Mouse (Mus musculus) ovary, postnatal 14 days (tissue): ENCODE measurements around the gene Mapk7.

Experiments
- DNase-seq: peaks from one replicate; pipeline ENCODE4 v3.0.0; 2022; ENCODE audit warnings: low spot score

Gene Mapk7

DNA sequence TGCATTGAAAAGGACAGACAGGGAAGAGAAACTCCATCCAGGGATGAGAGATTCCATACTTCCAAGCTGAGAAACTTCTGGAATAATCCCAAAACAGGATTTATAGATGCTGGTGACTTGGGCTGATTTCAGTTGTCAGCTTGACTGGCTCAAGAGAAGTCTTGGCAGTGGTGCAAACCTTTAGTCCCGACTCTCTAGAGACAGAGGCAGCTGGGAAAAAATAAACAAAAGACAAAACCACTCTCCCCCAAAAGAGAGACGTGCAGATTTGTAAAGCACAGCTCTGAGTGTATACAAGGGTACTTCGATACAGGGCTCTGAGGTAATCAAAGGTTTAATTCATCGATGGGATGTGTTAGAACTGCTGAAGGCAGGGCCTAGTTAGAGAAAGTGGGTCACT, 28.8 kb downstream of the Mapk7 start:
- no peak for DNase-seq

DNA sequence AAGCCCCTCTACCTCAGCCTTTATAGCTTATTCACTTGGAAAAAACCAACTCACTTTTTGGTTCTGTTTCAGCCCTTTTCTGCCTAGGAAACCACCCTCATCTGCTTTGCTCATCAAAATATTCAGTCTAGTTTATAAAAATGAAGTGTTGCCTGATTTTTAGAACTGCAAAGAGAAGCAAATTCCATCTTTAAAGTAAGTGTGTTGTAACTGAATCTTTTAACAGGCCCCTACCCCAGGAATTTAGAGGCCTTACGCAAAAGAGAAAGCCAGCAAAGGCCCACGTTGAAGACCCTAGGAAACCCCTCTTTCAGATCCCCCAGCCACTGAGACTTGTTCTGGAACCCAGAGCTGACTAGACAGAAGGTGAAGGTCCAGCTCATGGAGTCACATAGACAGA, 30.1 kb downstream of the Mapk7 start:
- no peak for DNase-seq

DNA sequence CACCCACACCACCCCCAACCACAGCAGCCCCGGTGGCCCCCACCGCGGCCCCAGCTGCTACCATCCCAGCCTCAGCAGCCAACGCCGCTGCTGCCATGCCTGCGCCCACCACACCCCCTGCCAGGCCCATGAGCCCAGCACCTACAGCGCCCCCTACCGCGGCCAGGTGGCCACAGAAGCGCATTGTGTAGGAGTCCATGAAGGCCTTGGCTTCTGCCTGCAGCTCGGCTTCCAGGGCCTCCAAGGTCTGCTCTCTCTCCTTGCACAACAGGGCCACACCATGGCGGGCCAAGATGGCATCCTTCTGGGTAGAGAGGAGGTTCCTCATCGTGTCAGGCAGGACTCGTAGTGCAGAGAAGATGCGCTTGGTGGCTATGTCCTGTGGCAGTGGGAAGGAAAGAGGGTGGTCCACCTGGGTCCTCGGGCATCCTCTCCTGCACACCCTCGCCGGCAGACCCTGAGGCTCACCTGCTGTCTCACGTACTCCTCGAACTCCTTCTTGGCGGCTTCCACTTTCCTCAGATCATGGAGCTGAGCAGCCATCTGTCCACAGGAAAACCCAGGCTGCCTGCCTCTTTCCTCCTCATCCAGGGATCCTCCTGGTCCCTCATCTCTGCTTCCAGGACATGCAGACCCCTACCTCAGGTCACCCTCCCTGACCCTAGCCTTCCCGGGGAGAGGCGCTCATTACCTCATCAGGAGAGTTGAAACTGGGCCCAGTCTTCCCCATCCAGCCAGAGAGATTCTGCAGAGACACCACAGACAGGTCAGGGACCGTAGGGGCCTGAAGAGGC, 44.5 kb downstream of the Mapk7 start:
- DNase-seq: no peak

DNA sequence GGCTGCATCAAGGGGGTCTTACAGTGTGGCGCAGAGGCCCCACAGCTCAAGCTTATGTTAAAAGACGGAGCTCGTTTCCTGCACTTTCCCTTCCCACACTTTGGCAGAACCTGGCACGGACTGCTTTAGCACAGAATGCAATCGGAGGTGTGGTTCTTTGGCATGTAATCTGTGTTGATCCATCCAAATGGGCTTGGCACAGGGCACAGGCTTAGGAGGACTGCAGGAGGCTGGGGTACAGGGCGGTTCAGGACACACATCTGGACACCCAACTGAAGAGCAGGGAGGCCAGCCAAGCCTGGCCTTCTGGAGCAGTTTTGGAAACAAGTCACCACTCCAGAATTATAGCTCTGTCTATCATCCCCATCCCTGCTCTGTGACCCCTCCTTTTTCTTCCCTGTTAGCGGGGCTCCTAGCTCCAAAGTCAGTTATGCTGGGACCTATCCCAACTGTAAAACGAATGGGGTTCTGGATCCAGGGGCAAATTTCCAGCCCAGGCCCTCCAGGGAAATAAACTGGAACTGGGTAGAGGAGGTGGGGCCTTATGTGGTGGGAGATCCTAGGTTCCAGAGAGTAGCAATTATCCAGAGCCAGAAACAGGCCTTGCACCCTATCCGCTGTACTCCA, 45.5 kb downstream of the Mapk7 start:
- no peak for DNase-seq

DNA sequence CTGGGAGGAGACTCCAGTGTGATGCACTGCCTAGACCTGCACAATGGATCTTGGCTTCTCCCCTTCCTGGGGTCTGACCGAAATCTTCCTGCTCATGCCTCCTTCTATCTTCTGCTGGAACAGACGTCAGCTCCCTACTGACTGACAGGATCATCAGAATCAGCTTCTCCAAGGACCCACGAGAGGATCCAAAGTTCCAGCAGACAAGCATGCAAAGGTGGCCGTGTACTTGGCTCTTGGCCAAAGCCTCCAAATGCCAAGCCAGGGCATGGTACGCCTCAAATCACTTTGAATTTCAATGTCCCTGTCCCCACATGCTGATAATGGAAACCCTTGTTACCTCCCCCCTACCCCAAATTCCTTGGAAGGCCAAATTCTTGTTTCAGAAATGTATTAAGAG, 46.2 kb downstream of the Mapk7 start:
- no peak for DNase-seq

DNA sequence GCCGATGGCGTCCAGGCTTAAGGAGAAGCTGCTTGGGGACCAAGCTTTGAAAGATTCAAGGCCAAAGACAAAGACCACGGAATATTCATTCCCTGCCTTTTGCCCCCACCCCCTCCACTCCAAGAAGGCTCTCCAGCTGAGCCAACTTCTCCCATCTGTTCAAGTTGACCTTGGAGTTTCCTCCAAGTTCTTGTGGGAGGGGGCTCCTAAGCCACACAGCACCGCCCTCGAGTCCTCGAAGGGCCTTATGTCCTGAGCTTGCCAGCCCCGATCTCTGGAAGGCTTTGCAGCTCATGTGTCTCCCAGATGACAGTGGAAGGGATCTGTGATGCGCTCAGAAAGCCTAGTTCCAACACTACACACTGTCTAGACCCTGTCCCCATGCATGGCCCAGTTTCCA, 46.9 kb downstream of the Mapk7 start:
- no peak for DNase-seq

DNA sequence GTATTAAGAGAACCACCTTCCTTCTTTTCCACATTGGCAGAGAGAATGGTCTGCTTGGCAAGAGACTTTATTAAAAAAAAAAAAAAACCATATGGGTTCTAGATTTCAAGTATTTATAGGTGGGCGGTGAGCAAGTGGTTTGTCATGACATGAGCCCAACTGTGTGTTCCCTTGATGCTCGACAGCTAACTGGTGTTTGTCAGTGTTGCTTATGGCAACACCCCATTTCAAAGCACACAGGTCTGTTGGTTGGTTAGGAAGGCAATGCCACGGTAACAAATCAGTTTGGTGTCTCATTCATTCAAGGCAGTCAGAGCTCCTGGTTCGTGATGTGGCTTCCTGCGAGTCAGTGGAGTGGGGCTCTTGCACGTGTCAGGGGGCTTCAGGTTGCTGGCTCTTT, 50.4 kb downstream of the Mapk7 start:
- no peak for DNase-seq

DNA sequence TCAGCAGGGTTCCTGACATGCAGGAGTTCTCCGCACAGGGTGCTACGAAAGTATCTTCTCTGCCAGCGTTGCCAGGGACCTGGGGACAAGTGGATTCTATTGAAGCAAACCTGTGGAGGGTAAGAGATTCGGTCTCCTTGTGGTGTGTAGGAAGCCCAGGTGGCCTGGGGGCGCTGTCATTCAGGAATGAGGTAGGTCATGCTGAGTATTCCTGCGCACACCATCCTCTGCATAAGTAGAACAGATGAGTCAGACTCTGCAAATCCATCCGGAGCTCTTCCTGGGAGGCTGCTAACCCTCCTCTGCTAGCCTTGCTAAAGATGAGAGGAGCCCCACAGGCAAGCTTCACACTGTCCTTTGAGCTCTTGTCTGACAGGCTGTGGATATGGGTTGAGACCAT, 52.5 kb downstream of the Mapk7 start:
- DNase-seq: no peak

DNA sequence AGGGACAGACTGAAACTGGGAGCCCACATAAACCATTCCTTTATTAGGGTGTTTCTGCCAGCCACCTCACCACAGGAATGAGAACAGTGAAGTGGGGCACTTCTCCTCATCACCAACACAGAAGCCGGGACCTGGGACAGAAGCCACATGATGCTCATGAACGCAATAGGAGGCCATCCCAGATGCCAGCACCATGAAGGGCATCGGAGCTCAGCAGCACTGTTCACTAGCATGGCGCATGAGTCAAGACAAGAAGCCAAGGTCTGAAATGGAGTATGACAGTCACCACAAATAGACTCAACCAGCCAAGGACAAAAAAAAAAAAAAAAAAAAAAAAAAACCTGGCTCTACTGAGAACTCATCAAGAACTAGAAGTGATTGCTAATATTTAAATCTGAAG, 53.8 kb downstream of the Mapk7 start:
- no peak for DNase-seq

DNA sequence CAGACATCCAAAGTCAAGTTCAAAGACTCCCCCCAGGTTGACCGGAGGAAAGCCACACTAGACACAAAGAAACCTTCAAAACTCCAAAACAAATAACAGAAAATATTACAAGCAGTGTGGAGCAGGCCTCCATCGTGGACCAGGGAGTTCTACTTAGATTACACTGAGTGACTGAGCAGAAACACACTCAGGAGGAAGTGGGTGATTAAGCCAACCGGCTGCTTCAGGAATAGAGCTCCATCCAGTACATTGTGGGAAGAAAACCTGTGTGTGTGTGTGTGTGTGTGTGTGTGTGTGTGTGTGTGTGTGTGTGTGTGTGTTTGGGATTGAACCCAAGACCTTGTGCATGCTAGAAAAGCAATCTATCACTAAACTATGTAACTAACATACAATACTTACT, 55.0 kb downstream of the Mapk7 start:
- DNase-seq: no peak
